Mouse (Mus musculus) kidney, adult 2 months (tissue): Measurements from ENCODE around the gene Tmco3. TPM values are rescaled to one million over a fixed set of nuclear protein-coding genes. Genes with fewer than 3 reads are reported as not detected.

Experiments
- DNase-seq: peaks from one replicate; pipeline ENCODE4 v3.0.0; 2021
- H3K27ac ChIP-seq: fragments of 200-500 bp; 2 replicates; pipeline ENCODE4 v1.5.1; 2012; ENCODE audit warnings: low read depth, low read length, control low read depth, inconsistent platforms; ENCODE audit not compliant: insufficient read depth
- H3K27me3 ChIP-seq: fragments of 200-500 bp; replicated peaks from 2 replicates; pipeline ENCODE4 v1.6.1; 2012; ENCODE audit warnings: mild to moderate bottlenecking, moderate library complexity, low read length, inconsistent platforms; ENCODE audit not compliant: control insufficient read depth, insufficient read depth
- H3K36me3 ChIP-seq: fragments of 200-500 bp; 2 replicates; pipeline ENCODE4 v1.6.1; 2012; ENCODE audit warnings: mild to moderate bottlenecking, moderate library complexity, low read length, inconsistent platforms; ENCODE audit not compliant: control insufficient read depth, insufficient read depth
- H3K4me1 ChIP-seq: fragments of 200-500 bp; 2 replicates; pipeline ENCODE4 v1.6.1; 2011; ENCODE audit warnings: low read length; ENCODE audit not compliant: control insufficient read depth, insufficient read depth
- H3K4me3 ChIP-seq: fragments of 200-500 bp; 2 replicates; pipeline ENCODE4 v1.5.1; 2011; ENCODE audit warnings: mild to moderate bottlenecking, low read depth, low read length, control low read depth; ENCODE audit not compliant: insufficient read depth
- CTCF ChIP-seq: fragments of 200-500 bp; conservative IDR thresholded peaks from 2 replicates; pipeline ENCODE4 v1.5.1; 2011; ENCODE audit warnings: low read depth, mild to moderate bottlenecking, control low read depth, low read length, moderate library complexity, mixed read lengths; ENCODE audit not compliant: insufficient read depth, insufficient read length
- POLR2A ChIP-seq: fragments of 200-500 bp; IDR thresholded peaks from one replicate; pipeline ENCODE4 v1.6.1; 2011; ENCODE audit warnings: low read depth, low read length, control low read depth
- WGBS: fragments of 180-500 bp; shearing (Covaris S2); methylation state at CpG from one replicate; pipeline ENCODE4 v1.1.7; 2018; 5-methylcytosine and 5-hydroxymethylcytosine counted together
- polyA plus RNA-seq: library from polyadenylated mRNA; depleted of rRNA; stranded (reverse); fragments of >200 nt; gene quantifications from 2 replicates; pipeline ENCODE4 v1.2.3, GENCODE M21; 2012

Tmco3 gene
- polyA plus RNA-seq, 1 experiment: 70.0 TPM

GRCm38 (mm10) chr8:13254019-13254418 lies 34.0 kb upstream of the Tmco3 start, which contains the start of gene Adprhl1:
TSS of gene Adprhl1 (minus strand) at chr8:13254162.
- Histone ChIP-seq H3K4me3 (no peak within 1 kb of the TSS), H3K27ac (no peak within 1 kb of the TSS), H3K36me3 (no peaks in the 10 kb centered on the region), H3K4me1 (no peaks in the 10 kb centered on the region), H3K27me3 (no peaks in the 10 kb centered on the region)
- TF ChIP-seq POLR2A: no peak
- peak; percentile 89 for TF ChIP-seq CTCF
- DNase-seq: peak; percentile 65
- 30% methylated on average over 8 of the region's 8 CpGs for WGBS

DNA sequence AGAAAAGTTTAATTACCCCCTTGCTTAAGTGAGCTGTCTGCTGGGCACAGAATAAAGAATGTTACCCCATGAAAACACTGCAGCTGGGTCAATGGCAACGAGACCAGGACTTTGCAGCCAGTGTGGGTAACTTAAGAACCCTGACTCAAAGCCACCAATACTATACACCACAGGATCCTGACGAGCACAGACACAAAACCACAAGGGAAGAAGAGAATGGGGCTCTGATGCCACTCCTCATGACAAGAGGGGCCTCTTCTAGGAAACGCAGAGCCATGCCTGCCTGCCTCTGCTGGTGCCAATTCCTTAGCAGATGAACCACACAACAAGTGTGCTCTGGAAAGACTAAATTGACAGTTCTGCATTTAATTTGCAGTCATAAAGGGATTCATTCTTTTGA lies 24.6 kb upstream of the Tmco3 start:
- no peak for TF ChIP-seq POLR2A
- TF ChIP-seq CTCF: no peak
- DNase-seq: no peak
- Histone ChIP-seq H3K4me1 (no peaks in the 10 kb centered on the region), H3K4me3 (no peak overlapping the region), H3K27ac (no peak overlapping the region), H3K36me3 (no peaks in the 10 kb centered on the region; the same call in 1 of the 2 replicates), H3K27me3 (no peaks in the 10 kb centered on the region)
- WGBS: 69% methylated on average over 3 of the region's 3 CpGs

DNA sequence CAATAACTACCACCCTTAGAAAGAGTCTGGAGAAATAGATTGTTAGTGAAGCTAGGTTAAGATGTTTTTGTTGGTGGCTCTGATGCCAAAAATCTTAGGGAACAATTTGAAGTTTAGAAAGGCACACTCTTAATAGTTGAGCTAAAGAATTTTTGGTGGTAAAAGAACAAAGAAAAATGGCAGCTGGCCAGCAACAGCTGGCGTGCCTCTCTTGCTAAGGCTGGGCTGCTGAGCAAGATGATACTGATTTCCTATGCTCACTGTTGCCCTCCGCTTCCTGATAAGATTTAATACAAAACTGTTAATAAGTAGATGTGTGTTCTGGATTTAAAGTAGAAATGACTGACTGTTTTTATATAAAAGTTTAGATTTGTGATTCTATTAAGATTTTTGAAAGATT lies 20.4 kb upstream of the Tmco3 start:
- TF ChIP-seq POLR2A: no peak
- no peak for TF ChIP-seq CTCF
- Histone ChIP-seq H3K27me3 (no peaks in the 10 kb centered on the region), H3K4me1 (no peaks in the 10 kb centered on the region), H3K27ac (no peak overlapping the region), H3K36me3 (no peaks in the 10 kb centered on the region; the same call in none of the 2 replicates), H3K4me3 (no peak overlapping the region)
- DNase-seq: no peak
- WGBS: 60% methylated on average over 2 of the region's 2 CpGs

DNA sequence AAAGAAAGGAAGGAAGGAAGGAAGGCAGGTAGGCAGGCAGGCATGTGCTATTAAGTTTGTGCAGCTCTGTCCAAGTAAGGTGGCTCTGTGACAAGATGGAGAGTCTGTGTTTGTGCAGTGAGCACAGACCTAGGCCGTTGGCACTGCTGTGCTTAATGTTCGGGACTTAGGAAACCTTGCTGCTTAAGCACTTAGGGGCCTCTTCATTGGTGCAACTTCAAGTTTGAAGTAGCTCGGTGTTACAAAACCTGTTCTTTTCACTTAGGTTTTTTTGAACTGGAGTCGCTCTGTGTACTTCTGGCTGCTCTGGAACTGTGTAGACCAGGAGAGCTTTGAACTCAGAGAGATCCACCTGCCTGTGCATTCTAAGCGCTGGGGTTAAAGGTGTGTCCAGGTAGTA lies 15.2 kb upstream of the Tmco3 start:
- no peaks in the 10 kb centered on the region for H3K4me1 ChIP-seq
- no peak overlapping the region for H3K27ac ChIP-seq
- DNase-seq: no peak
- H3K4me3 ChIP-seq: no peak overlapping the region
- 88% methylated on average over 5 of the region's 5 CpGs for WGBS
- TF ChIP-seq POLR2A (no peak), CTCF (no peak)
- no peaks in the 10 kb centered on the region; the same call in none of the 2 replicates for H3K36me3 ChIP-seq
- H3K27me3 ChIP-seq: no peaks in the 10 kb centered on the region

- H3K4me1 ChIP-seq: no peaks in the 10 kb centered on the region
- H3K27ac ChIP-seq: no peak overlapping the region
- H3K4me3 ChIP-seq: no peak overlapping the region
- H3K36me3 ChIP-seq: no peaks in the 10 kb centered on the region; the same call in 1 of the 2 replicates
- no peaks in the 10 kb centered on the region for H3K27me3 ChIP-seq
- no peak for DNase-seq
- 53% methylated on average over 5 of the region's 5 CpGs for WGBS
- TF ChIP-seq POLR2A (no peak), CTCF (no peak)
These were observed 11.0 kb upstream of the Tmco3 start for GRCm38 (mm10) chr8:13276941-13277447.

DNA sequence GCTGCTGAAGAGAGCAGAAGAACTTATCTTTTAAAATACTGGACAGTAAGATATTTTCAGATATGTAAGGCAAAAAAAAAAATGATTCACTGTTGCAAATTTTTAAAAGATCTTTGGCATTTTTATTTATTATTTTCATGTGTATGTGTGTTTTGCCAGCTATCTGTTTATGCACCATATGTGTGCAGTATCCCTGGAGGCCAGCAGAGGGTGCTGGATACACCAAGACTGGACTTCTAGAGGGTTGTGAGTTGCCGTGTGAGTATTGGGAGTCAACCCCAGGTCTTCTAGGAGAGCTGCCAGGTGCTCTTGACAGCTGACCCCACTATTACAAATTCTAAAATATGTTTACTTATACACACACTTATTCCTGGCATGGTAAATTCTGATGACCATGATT lies 4.8 kb upstream of the Tmco3 start:
- DNase-seq: no peak
- Histone ChIP-seq H3K36me3 (no peaks in the 10 kb centered on the region), H3K4me1 (peaks cover 5% of the 10 kb centered on the region; the same call in 1 of the 2 replicates), H3K27me3 (no peaks in the 10 kb centered on the region), H3K27ac (no peak overlapping the region), H3K4me3 (no peak overlapping the region)
- WGBS: 72% methylated on average over 1 of the region's 1 CpGs
- no peak for TF ChIP-seq POLR2A
- 0 out of 2 replicates have a peak, but pooled peaks have one; percentile 19 for TF ChIP-seq CTCF

GRCm38 (mm10) chr8:13287304-13287691 lies 692 bp upstream of the Tmco3 start:
- H3K4me3 ChIP-seq: peak overlapping the region; percentile 93
- no peaks in the 10 kb centered on the region for H3K27me3 ChIP-seq
- TF ChIP-seq POLR2A: peak; percentile 71
- no peak for TF ChIP-seq CTCF
- no peaks in the 10 kb centered on the region for H3K36me3 ChIP-seq
- DNase-seq: peak; percentile 96
- under 1% methylated on average over 34 of the region's 34 CpGs for WGBS
- peak overlapping the region; percentile 99 for H3K27ac ChIP-seq
- H3K4me1 ChIP-seq: peaks cover 5% of the 10 kb centered on the region; the same call in 1 of the 2 replicates
